Mouse (Mus musculus) cerebellum, adult 8-10 months (tissue): ENCODE measurements around the gene Cradd.

ENCODE experiments used
- DNase-seq: peaks from one replicate; pipeline ENCODE4 v3.0.0; 2022

Gene Cradd

GRCm38 (mm10) chr10:95266983-95267382 lies 57.0 kb downstream of the Cradd start:
- DNase-seq: no peak

GRCm38 (mm10) chr10:95266041-95266762 lies 57.7 kb downstream of the Cradd start:
- DNase-seq: no peak

- DNase-seq: no peak
Observed at GRCm38 (mm10) chr10:95265576-95265975, 58.4 kb downstream of the Cradd start.

GRCm38 (mm10) chr10:95264485-95265321 lies 59.2 kb downstream of the Cradd start:
- peak; percentile 16 for DNase-seq

- no peak for DNase-seq
Observed at GRCm38 (mm10) chr10:95262388-95262787, 61.5 kb downstream of the Cradd start.

- no peak for DNase-seq
Observed at GRCm38 (mm10) chr10:95261279-95261678, 62.7 kb downstream of the Cradd start.

- no peak for DNase-seq
Observed at GRCm38 (mm10) chr10:95260420-95260819, 63.5 kb downstream of the Cradd start.

- DNase-seq: no peak
Observed at GRCm38 (mm10) chr10:95258471-95259155, 65.3 kb downstream of the Cradd start.

- no peak for DNase-seq
Observed at GRCm38 (mm10) chr10:95257979-95258378, 66.0 kb downstream of the Cradd start.

GRCm38 (mm10) chr10:95256095-95256494 lies 67.8 kb downstream of the Cradd start:
- DNase-seq: no peak

- no peak for DNase-seq
Observed at GRCm38 (mm10) chr10:95255018-95255680, 68.8 kb downstream of the Cradd start.

- peak; percentile 51 for DNase-seq
Observed at GRCm38 (mm10) chr10:95254453-95255001, 69.4 kb downstream of the Cradd start.

GRCm38 (mm10) chr10:95254046-95254445 lies 69.9 kb downstream of the Cradd start:
- no peak for DNase-seq

- DNase-seq: no peak
Observed at GRCm38 (mm10) chr10:95251674-95252073, 72.3 kb downstream of the Cradd start.

- DNase-seq: no peak
Observed at GRCm38 (mm10) chr10:95248362-95248761, 75.6 kb downstream of the Cradd start.

GRCm38 (mm10) chr10:95246696-95247095 lies 77.2 kb downstream of the Cradd start:
- DNase-seq: no peak

GRCm38 (mm10) chr10:95245680-95245982 lies 78.3 kb downstream of the Cradd start:
- no peak for DNase-seq

- DNase-seq: no peak
Observed at GRCm38 (mm10) chr10:95244961-95245679, 78.8 kb downstream of the Cradd start.

- no peak for DNase-seq
Observed at GRCm38 (mm10) chr10:95239196-95240069, 84.5 kb downstream of the Cradd start.

GRCm38 (mm10) chr10:95238667-95239066 lies 85.3 kb downstream of the Cradd start:
- DNase-seq: no peak

- no peak for DNase-seq
Observed at GRCm38 (mm10) chr10:95236226-95236625, 87.7 kb downstream of the Cradd start.
